Mouse (Mus musculus): Measurements from ENCODE around the gene Myog.
"Not testable (repeated sequence)": the region's sequence is repeated elsewhere in the genome, so short reads cannot be mapped to it uniquely, and the experiment has no call there.

Myog gene

DNA sequence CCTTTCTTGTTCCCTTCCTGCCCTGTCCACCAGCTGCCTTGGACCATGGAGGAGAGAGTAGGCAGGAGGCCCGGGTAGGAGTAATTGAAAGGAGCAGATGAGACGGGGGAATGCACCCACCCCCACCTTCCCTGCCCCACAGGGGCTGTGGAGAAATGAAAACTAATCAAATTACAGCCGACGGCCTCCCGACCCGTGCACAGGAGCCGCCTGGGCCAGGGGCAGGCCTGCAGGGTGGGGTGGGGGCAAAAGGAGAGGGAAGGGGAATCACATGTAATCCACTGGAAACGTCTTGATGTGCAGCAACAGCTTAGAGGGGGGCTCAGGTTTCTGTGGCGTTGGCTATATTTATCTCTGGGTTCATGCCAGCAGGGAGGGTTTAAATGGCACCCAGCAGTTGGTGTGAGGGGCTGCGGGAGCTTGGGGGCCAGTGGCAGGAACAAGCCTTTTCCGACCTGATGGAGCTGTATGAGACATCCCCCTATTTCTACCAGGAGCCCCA is at the start of gene Myog:
TSS of gene Myog (plus strand) at position 392 of the 502 bp plus-strand sequence.
- DNase-seq, result no peak

DNA sequence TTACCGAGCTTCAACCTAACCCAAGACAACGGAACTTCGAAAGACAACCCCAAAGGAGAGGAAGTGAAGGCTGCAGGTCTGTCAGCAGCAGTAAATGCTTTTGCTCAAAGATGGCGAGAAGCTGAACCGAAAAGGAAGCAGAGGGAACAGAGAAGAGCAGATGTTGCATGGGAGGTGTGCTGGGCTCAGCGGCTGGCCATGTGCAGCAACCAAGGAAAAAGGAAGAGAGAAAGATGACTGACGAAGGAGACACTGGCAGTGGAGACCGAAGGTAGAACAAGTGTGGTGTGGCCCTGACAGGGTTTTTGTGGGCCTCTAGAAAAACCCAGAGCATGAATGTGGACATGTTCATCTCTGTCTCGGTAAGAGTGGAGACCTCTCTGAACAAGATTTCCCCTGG is 49.1 kb upstream of the Myog start:
- DNase-seq, result no peak

DNA sequence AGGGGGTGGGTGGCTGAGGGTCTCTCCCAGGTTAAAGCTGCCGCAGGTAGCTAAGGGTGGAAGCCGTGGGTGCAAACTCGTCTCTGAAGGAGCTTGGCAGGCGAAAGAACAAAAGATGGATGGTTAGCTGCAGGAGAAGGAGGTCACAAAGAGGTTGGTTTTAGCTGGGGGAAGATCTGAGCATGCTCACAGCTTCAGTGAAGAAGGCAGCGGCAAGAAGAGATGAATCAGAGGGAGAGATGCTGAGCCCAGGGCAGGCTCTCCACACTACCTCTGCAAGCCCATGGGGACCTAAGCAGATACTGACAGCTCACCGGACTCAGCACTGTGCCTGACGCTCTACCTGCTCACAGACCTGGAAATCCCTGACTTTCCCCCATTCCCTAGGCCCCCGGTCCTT is 48.5 kb upstream of the Myog start:
- DNase-seq, result no peak

DNA sequence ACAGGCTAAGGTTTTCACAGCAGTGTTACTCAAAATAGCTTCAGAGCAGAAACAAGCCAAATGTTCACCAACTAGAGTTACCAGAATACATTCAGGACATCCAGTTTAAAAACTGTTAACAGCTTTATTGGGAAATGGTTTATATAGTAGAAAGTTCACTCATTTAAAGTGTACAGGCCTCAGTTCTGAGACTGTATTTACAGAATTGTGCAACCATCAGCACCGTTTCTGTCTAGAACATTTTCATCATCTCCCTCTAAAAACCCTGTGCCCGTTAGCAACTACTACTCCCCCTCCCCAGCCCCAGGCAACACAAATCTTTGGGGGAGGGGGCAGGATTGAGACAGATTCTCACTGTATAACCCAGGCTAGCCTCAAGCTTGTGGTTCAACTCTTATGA is 47.5 kb upstream of the Myog start:
- DNase-seq, result peak; percentile 14

DNA sequence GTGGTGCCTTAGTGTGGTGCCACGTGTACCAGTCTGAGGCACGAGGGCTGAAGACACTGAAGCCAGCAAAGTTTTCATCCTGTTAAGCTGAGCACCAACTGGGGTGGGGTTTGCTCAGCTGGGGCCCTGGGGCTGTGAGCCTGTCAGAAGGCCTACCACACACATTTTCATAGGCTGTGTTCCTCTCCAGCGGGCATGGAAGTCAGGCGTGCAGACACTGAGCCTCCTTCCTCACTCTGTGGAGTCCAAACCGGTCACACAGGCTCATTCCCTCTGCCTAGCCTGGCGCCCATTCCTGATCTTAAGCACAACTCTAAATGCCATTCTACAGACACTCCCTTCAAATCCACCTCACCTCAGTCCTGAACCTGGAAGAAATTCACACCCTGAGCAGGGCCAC is 46.3 kb upstream of the Myog start:
- DNase-seq, result peak; percentile 41

DNA sequence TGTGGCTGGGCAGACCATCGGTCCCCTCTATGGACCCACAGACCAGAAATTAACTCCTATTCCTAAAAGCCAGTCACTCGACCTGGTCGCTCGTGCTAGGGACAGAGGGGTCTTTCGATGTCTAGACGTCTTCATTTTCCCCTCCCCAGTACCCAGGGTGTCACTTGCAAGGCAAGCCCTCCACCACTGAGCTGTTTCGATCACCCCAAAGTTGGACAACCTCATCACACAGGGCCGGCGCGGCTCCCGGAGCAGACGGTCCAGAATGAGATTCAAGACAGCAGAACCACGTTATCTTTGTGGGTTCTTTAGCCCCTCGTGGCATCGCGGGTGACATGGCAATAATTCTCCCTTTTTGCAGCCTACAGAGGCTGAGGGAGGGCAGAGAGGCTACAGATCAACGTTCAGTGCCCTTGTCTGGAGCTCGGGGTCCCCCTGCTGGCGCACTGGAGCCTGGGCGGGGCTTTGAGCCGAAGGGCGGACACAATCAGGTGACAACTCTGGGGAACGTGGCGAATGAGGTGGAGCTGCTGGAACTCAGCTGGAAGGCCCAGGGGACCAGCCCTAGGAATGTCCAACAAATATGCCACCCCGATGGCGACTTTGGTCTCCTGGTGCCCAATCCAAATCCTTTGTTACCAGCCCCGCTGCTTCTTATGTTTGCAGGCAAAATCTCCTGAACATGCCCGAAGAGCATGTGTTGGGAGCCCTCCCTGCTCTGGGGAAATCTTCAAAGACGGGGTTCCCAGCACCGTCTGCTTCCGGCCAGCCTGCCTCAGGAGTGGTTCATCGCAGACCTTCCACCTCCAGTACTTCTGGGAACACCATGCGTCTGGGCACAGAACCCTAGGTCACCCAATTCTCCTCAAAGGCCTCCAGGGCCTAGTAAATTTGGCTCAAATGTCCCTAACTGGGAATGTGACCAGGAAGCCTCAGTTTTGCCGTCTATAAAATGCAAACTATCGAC is 45.6 kb upstream of the Myog start:
- DNase-seq, result peak; percentile 93

DNA sequence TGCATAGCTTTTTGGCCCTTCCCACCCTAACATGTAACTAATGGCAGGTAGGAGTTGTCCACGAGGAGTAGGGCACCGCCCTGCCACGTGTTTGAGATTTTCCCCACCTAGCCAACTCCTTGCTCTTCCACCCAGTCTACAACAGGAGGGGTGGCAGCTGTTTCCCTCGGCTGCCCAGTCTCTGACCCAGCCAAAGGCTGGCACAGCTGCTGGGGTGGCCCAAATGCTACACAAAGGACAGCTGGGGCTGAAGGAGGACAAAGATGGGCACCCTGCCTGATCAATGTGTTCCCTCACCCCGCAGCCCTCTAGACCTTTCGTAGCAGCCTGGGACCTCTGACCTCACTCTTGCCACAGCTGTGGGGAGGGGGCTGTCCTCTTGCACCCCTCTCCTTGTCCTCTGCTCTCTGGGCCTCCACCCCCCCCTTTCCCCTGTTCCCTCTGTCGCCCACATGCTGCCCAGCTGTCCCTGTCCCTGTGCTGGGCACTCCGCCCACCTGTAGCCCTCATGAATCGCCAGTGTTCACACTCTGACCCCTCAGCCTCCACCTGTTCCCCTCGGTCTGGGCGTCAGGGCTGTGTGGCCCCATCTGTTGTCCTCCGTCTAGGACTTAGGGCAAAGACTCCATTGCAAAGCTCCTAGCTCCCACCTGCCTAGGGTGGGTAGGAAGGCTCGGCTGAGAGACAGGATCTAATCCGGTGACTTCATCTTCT is 44.6 kb upstream of the Myog start:
- DNase-seq, result peak; percentile 61

DNA sequence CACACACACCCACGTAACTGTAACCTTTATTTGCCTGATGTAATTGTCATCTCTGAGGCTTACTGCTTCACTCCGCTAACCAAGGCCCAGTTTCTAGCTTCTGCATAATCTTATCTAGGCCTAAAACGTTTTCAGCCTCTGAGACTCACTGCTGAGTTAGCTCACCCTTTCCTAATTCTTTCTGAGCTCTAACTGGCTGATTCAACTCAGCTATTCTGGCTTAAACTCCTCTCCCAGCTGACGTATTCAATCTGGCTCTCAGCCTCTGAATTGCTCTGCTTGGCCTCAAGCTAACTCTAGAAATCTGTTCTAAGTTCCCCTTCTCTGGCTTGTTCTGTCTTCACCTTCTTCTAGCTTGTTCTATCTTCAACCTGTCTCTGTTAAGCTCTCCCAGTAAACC is 43.2 kb upstream of the Myog start:
- no peak for DNase-seq

DNA sequence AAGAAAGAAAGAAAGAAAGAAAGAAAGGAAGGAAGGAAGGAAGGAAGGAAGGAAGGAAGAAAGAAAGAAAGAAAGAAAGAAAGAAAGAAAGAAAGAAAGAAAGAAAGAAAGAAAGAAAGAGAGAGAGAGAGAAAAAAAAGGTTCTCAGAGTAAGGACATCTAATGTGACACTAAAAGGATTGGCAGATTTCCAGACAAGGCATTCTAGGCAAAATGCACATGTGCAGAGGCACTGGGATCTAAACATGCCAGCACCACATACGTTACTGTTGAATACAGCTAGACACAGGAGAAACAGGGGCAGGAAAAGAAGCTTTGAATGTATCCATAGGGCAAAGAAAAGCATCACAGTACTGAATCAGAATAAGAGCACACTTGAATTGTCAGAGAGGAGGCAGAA is 40.1 kb upstream of the Myog start:
- not testable (repeated sequence) for DNase-seq

DNA sequence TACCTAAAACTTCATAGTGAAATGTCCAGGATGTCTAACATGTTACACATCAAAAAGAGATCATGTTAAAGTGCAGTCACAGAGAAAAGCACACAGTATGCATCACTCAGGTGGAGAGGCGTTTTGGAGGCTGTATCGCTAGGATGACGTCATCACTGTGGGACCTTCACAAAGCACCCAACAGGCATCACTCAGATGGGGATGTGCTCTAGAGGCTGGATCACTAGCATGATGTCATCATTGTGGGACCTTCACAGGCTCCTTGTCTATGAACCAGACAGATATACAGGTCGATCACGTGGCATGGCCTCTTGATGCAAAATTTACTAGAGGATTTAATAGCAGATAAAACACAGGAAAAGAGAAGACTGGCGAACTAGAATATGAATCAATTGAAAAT is 25.4 kb upstream of the Myog start:
- no peak for DNase-seq

DNA sequence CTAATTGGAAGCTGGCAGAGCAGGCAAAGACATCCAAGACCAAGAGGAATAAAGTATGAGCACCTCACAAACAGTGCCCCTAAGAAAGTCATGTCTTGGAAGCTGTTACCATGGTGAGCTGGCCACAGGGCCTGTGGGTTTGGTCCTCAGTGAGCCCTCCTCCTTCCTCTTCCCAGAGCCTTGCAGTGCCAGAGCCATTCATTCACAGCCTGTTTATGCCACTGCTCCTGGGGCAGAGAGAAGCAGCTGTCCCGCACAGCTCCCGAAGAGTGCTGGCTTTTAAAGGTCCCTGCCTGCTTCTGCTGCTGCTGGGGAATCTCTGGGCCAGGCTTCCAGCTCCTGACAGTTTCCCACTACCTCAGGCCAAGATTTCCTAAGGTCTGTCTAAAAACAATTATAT is 24.0 kb upstream of the Myog start:
- no peak for DNase-seq

DNA sequence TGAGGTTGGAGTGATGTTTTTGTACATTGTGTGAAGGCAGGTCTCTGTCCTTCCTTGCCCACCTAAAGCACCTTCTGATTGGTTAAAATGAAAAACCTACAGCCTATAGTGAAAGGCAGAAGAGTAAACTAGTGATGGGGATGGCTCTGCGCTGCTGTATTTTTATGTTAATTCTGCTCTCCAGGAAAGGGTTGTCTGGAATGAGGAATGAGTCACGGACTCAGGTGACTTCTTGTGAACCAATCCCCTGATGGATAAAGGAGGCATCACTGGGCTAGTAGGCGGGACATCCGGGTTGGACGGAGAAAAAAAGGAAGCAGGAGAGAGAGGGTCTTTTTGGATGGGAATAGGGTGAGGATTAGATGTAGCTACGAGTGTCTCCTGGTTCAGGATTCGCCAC is 19.8 kb upstream of the Myog start:
- DNase-seq, result no peak

DNA sequence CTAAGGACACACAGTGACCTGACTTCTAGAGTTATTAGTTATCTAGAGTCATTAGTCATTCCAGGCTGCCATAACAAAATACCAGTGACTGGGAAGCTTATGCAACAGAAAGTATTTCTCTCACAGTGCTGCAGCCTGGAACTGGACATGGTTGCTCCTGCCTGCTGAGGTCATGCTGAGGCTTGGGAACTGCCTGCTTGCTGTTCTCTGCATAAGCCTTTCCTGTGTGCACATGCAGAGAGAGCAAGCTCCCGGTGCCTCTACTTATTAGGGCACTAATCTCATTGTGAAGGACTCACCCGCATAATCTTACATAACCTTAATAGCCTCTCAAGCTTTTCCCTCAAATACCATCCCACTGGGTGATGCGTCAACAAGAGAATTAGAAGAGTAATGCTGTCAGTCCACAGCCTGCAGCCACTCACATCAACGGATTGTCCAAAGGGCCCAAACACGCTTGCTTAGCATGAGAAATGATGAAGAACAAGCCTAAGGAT is 17.0 kb upstream of the Myog start:
- peak; percentile 58 for DNase-seq

DNA sequence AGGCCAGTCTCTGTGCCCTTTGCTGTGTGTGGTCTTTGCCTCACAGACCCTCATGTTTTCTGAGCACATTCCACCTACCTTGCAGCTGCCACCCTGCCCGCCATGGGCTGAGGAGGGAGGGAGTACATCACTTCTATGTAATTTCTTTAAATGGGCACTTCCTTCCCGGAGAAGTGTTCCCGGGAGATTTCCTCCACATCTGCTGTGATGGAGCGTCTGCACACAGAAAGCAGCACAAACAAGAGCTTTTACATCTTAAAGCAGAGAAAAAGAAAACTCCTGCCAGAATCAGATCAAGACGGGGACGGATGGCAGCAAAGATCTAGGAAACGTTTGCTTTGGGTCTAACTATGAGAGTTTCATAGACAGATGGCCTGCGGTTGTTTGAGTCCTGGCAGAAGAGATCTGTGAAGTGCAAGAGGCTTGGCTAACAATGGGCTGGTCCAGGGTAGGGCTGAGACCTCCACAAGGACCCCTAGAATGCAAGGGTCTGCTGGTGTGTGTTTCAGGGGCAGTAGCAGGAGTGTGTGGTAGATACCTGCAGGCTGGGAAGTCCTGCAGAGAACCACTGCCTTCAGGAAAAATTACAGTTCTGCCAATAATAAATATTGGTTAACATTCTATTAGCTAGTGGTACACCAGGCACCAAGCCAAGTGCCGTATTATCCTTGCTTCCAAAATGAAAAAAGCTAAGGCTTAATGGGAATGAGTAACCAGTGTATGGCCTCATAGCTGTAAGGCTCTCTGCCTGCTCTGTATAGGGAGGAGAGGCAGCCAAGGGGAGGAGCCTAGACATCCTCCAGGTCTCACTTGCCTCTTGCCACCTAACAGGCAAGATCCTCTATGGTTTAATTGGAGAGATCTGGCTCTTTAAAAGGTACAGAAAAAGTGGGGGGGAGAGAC is 16.0 kb upstream of the Myog start:
- peak; percentile 88 for DNase-seq

DNA sequence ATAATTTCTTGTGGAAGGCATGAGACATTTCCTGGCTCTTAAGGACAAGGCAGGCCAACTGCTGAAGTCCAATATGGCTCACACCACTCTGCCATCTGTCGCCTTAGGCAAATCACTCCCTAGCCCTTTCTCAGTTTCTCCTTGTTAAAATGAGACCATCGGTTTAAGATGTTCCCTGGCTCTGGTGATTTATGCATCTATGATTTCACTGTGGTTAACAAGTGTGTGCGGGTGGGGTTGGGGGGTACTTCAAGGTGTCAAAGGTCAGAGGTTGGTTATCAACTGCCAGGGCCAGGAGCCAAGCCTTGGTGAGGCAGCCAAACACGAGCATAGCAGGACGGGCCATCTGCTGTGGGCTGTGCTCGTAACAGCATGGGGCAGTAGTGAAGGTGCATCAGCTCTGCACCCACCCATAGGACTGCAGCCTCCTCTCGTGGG is 15.3 kb upstream of the Myog start:
- peak; percentile 92 for DNase-seq

DNA sequence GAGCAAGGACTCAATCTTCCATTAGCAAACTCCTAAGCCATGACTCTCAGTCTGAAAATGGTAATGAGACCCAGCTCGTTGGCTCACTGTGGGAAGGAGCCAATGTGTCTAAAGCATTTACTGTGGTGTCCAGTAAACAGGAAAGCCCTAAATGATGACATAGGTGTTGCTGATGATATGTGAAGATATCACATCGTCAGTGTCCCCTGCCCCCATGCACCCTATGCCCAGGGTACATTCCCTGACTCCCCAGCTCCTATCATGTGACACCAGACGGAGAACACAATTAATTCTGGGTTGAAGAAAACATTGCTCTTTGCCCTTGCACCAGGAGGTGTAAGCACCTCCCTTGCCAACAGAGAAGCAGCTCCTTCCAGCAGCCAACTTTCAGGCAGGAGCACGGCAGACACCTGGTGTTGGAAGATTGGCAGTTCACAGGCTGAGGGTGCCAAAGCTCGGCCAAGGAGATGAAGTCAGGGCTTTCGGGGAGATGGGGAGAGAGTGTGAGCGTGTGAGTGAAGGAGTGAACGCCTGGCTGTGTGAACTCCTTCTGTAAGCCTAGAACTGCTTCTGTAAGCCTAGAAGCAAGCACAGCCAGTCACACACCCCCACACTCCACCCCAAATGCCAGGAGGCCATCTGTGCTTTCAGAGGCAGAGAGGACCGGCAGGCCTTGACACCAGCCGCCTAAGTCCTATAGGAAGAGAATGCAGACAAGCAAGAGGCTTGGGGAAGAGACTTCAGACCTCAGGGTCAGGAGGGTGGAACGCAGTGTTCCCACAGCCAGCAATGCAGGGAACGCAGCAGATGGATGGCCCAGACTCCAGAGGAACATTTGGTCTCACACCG is 13.9 kb upstream of the Myog start:
- peak; percentile 92 for DNase-seq

DNA sequence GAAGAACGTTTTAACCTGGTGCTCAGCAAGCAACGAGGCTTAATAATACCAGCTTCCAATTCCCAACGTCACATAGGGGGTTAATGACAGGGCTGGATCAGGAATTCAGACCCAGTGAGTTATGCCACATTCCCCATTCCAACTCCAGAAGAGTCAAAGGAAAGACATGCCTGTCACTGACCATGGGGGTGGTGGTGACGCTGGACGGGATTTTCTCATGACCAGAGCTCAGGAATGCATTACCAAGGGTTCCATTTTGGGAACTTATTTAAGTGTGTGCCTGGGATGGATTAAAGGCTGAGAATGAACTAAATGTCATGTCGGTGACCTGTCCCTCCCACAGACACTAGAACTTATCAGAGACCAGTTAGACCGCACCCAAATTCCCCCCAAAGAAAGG is 13.0 kb upstream of the Myog start:
- no peak for DNase-seq

DNA sequence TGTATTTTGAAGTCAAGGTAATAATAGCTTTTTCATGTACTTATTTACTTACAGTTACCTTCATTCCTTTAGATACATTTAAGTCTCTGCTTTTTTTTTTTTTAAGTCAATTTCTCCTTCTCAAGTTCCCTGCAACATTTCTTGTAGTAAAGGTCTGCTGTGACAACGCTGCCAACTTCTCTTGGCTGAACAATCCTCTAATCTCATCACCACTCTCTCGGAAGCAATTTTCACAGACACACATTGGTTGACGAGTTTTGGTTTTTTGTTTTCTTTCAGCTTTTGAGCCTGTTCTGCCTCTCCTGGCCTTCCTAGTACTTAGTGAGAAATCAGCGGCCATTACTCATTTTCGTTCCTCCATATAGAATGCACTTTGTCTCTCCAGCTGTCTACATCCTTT is 9.6 kb upstream of the Myog start:
- no peak for DNase-seq

DNA sequence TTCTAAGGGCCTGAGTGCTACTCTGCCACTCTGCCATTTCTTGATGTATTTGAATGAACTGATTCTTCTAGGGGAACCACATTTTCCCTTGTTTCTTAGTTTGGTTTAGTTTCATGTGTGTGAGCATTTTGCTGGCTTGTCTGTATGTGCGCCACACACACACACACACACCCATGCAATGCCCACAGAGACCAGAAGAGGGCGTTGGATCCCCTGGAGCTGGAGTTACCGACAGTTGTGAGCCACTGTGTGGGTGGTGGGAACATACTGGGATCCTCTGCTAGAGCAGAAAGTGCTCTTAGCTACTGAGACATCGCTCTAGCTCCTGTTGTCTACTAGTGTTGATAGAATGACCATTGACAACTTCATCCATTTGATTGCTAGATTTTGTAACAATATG is 8.2 kb upstream of the Myog start:
- no peak for DNase-seq

DNA sequence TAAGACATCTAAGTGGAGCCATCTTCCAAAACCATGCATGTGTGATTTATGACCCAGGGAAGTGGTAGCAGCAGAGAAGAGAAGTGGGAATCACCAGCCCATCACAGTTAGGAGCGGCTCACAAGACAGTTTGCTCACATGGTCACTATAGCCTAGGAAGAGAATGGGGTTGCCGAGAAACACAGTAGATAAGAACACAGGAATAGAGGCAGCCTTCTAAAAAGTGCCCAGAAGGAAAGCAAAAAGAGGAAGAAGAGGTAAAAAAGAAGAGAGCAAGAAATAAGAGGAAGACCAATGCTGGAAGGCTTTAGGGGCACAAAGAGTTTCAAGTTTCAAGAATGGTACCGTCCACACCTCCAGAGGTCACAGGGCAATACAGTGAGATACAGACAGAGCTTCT is 7.4 kb upstream of the Myog start:
- no peak for DNase-seq

DNA sequence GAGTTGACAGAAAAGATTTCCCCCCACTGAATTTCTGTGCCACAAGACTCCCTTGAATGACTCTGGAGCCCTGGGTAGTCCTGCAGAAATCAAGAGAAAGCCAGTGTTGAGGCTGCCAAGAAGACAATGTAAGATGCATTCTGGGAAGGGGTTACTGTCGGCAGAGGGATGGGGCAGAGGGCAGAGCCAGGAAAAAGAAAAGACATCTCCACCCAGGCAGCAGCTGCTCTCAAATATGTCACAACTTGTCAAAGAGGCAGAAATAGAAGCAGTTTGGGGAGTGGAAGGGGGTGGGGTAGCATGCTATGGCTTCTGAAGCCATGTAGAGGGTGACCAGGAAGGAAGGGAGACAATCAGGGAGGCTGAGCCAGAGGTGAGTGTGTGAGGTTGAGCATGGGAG is 6.7 kb upstream of the Myog start:
- no peak for DNase-seq

Measured in cerebellum, adult 9-11 months (tissue).